In genomic region chr4:105697123-105697522, GRCm38 (mm10) we compare ENCODE assay signal across 26 mouse cellular contexts.
DNase-seq lines count a peak whose midpoint lies in the region; ATAC-seq lines count a peak whose summit lies in the region.
"Had no signal": no experiment of that assay in that cellular context is flagged by ENCODE, and none has a peak within 500 bp of the region (broad histone marks: within the 10 kb centered on the region; RNA-seq: fewer than 3 reads in every experiment).

No protein-coding gene starts in this region.

- peak; percentile 29 for DNase-seq in Muller cell, postnatal 12 days (ENCODE audit: inconsistent ontology term)
- DNase-seq in adipocyte (ENCODE audit: low spot score): peak; percentile 44
- peak; percentile 53 for DNase-seq in lung, postnatal 10 days
- peak; percentile 63 for DNase-seq in lung, postnatal 36 days
- DNase-seq in midbrain, embryonic 10.5 days (ENCODE audit: low spot score): no peak
- DNase-seq: adrenal gland, postnatal 10 days; adrenal gland, postnatal 36 days; cerebellum, adult 18-20 months; cerebellum, adult 9-10 months; cerebellum, postnatal 14 days; forebrain, postnatal 0 days; gastrocnemius, postnatal 25 days; heart, adult 18-20 months; heart, postnatal 10 days; heart, postnatal 36 days had no signal

- H3K4me3 ChIP-seq in neural tube, embryonic 15.5 days (replicated peaks): no peak overlapping the region
- H3K4me3 ChIP-seq in midbrain, embryonic 10.5 days: no peak overlapping the region
- H3K4me3 ChIP-seq: embryonic facial prominence, embryonic 12.5 days; embryonic facial prominence, embryonic 15.5 days; heart, embryonic 12.5 days; heart, embryonic 15.5 days; hindbrain, embryonic 10.5 days; hindbrain, embryonic 13.5 days had no signal

- whole genome bisulfite sequencing in neural tube, embryonic 15.5 days: 94% methylated on average over 4 of the region's 4 CpGs
- 90% methylated on average over 4 of the region's 4 CpGs for whole genome bisulfite sequencing in midbrain, embryonic 10.5 days

- ATAC-seq in neural tube, embryonic 15.5 days (ENCODE audit: low FRiP score): no peak
- ATAC-seq: activated CD4-positive, CD25-positive, alpha-beta regulatory T cell, adult 4 months; CD4-positive, CD25-positive, alpha-beta regulatory T cell, adult 4 months; forebrain, embryonic 14.5 days; forebrain, postnatal 0 days; hindbrain, embryonic 16.5 days had no signal

- no peak overlapping the region for H3K9ac ChIP-seq in neural tube, embryonic 15.5 days (replicated peaks)
- H3K9ac ChIP-seq: embryonic facial prominence, embryonic 12.5 days; embryonic facial prominence, embryonic 15.5 days; forebrain, postnatal 0 days; heart, embryonic 12.5 days; heart, embryonic 15.5 days; hindbrain, embryonic 13.5 days had no signal

- H3K27ac ChIP-seq in neural tube, embryonic 15.5 days (replicated peaks): no peak overlapping the region
- no peak overlapping the region for H3K27ac ChIP-seq in midbrain, embryonic 10.5 days (replicated peaks)
- H3K27ac ChIP-seq: embryonic facial prominence, embryonic 12.5 days; embryonic facial prominence, embryonic 15.5 days; heart, embryonic 15.5 days; hindbrain, embryonic 10.5 days; hindbrain, embryonic 13.5 days had no signal

- no peaks in the 10 kb centered on the region for H3K27me3 ChIP-seq in neural tube, embryonic 15.5 days (replicated peaks)
- H3K27me3 ChIP-seq in midbrain, embryonic 10.5 days (ENCODE audit: low read depth, poor library complexity, severe bottlenecking): no peaks in the 10 kb centered on the region
- H3K27me3 ChIP-seq: embryonic facial prominence, embryonic 12.5 days; embryonic facial prominence, embryonic 15.5 days; heart, embryonic 15.5 days; hindbrain, embryonic 13.5 days had no signal

- no peaks in the 10 kb centered on the region for H3K9me3 ChIP-seq in neural tube, embryonic 15.5 days (replicated peaks)
- no peaks in the 10 kb centered on the region for H3K9me3 ChIP-seq in midbrain, embryonic 10.5 days (replicated peaks)
- H3K9me3 ChIP-seq: embryonic facial prominence, embryonic 12.5 days; embryonic facial prominence, embryonic 15.5 days; heart, embryonic 12.5 days; heart, embryonic 15.5 days; hindbrain, embryonic 10.5 days; hindbrain, embryonic 13.5 days had no signal

- H3K4me1 ChIP-seq in neural tube, embryonic 15.5 days: no peaks in the 10 kb centered on the region
- H3K4me1 ChIP-seq in midbrain, embryonic 10.5 days: peaks cover 2% of the 10 kb centered on the region; the same call in 1 of the 2 replicates
- H3K4me1 ChIP-seq: embryonic facial prominence, embryonic 12.5 days; heart, embryonic 12.5 days; heart, embryonic 15.5 days had no signal

- no peaks in the 10 kb centered on the region for H3K36me3 ChIP-seq in neural tube, embryonic 15.5 days
- H3K36me3 ChIP-seq in midbrain, embryonic 10.5 days: no peaks in the 10 kb centered on the region
- H3K36me3 ChIP-seq: embryonic facial prominence, embryonic 12.5 days; embryonic facial prominence, embryonic 15.5 days; heart, embryonic 12.5 days; heart, embryonic 15.5 days; hindbrain, embryonic 10.5 days; hindbrain, embryonic 13.5 days had no signal

- H3K4me2 ChIP-seq in neural tube, embryonic 15.5 days: no peak overlapping the region
- H3K4me2 ChIP-seq: embryonic facial prominence, embryonic 12.5 days; embryonic facial prominence, embryonic 15.5 days; heart, embryonic 12.5 days; heart, embryonic 15.5 days; hindbrain, embryonic 13.5 days had no signal
